Mouse (Mus musculus): ENCODE data around the gene Pwwp2a.

DNA sequence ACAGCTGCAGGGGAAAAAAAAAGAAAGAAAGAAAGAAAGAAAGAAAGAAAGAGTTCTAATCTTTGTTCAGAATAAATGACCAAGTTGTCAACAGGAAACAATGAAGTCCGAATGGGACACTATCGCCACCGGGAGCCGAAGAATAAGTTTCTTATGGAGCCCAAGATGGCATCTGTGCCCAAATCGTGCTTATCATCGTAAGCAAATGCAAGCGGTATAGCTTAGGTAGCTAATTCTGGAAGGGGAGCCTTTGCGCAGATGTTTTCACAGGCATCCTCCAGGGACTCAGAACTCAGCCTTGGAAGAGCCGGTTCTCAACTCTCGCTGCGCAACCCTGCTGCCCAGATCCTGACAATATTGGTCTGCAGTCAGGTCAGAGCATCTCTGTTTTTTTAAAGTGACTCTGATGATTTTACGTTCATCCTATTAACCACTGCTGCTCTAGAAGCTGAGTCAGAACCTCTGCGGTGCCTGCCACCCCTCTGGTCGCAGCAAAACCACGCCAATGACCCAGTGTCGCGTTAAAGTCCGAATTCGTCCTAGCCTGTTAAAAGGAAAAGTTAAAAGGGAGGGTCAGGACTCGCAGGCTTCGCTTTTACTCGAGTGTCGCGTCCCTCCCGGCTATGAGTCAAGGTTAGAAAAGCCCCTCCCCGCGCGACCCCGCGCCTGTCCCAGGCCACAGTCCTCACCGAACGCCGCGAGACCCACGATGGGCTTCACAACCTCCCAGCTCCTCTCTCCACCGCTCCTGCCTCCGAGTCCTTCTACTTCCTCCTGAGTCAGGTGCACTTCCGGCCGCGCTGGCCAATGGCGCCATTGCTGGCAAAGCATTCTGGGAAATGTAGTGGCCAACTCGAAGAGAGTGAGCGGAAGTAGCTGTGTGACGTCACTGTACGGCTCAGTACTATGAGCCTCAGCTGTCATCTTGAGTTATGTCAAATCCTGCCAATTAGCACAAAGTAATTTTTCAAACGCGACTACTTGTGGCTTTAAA is 65.7 kb downstream of the Pwwp2a start, which contains the start of gene Ttc1:
- no peak for TF ChIP-seq CTCF (IDR thresholded peaks at IDR 0.05 in 2 of 3, conservative IDR thresholded peaks at IDR 0.05 in 1 of 3; ENCODE audit: control insufficient read depth in 1 of 3, insufficient read depth in 1 of 3, low read depth in 2 of 3, low read length in 3 of 3, poor library complexity in 1 of 3, severe bottlenecking in 1 of 3)
- peak; percentile 93 to 98 for TF ChIP-seq POLR2A (IDR thresholded peaks at IDR 0.05; ENCODE audit: control insufficient read depth in 1 of 2, insufficient read depth in 1 of 2, low read depth in 1 of 2, low read length in 2 of 2, poor library complexity in 1 of 2)
- no peak for TF ChIP-seq MAFK (IDR thresholded peaks at IDR 0.05; ENCODE audit: borderline replicate concordance, low read depth, low read length)
- TF ChIP-seq POLR2AphosphoS2 (IDR thresholded peaks at IDR 0.05; ENCODE audit: low read length) = peak; percentile 86; the same call in 1 of the 2 replicates
- no peak for TF ChIP-seq RCOR1 (IDR thresholded peaks at IDR 0.05; ENCODE audit: low read depth, low read length)
- TF ChIP-seq TAL1 (IDR thresholded peaks at IDR 0.05; ENCODE audit: low read length) = no peak
- no peak for TF ChIP-seq POLR2AphosphoS5 (IDR thresholded peaks at IDR 0.05; ENCODE audit: borderline replicate concordance, low read depth, low read length)
- peak in 1 of 2 experiments; percentile 19; a peak in 1 of 4 replicates for TF ChIP-seq EP300 (IDR thresholded peaks at IDR 0.05; ENCODE audit: low read depth in 1 of 2, low read length in 2 of 2)
- TF ChIP-seq CHD2 (IDR thresholded peaks at IDR 0.05; ENCODE audit: low read length) = peak; percentile 82
- TF ChIP-seq ZC3H11A (IDR thresholded peaks at IDR 0.05; ENCODE audit: low read depth, low read length) = no peak
- TF ChIP-seq KAT2A (conservative IDR thresholded peaks at IDR 0.05; ENCODE audit: low read depth, low read length) = peak; percentile 96
- TF ChIP-seq UBTF (IDR thresholded peaks at IDR 0.05; ENCODE audit: borderline replicate concordance, insufficient read depth, low read depth, low read length) = no peak
